Mouse (Mus musculus) right cerebral cortex, postnatal 36 days (tissue): ENCODE results near the gene Pet2.

Source experiments
- DNase-seq, 2 experiments: peaks; one replicate each; pipeline ENCODE4 v3.0.0; 2022; ENCODE audit warnings: low spot score in 2 of 2, mixed read lengths in 1 of 2

Gene Pet2

GRCm38 (mm10) chrX:89409589-89409988 is at the start of gene Pet2:
Pet2 (minus strand) TSS chrX:89409689.
- DNase-seq = no peak
